Mouse (Mus musculus): ENCODE results near the gene Pcolce2. TPM values are rescaled to one million over a fixed set of nuclear protein-coding genes. Genes with fewer than 3 reads are reported as not detected.
A peak's percentile ranks its signal among the peaks of the same experiment; 100 is the strongest.

The Pcolce2 gene
- polyA plus RNA-seq, 1 experiment from 2014 or later = 0.88 TPM

GRCm38 (mm10) chr9:95668306-95668705 lies 30.9 kb downstream of the Pcolce2 start:
- Histone ChIP-seq H3K9ac (ENCODE audit: low read length) (no peak overlapping the region), H3K27me3 (ENCODE audit: control insufficient read depth, insufficient read depth, low read length) (no peaks in the 10 kb centered on the region), H3K9me3 (replicated peaks; ENCODE audit: control insufficient read depth, low read length) (no peaks in the 10 kb centered on the region), H3K36me3 (ENCODE audit: control insufficient read depth, insufficient read depth, low read length) (no peaks in the 10 kb centered on the region), H3K4me2 (ENCODE audit: low read depth, low read length) (no peak overlapping the region), H3K27ac (ENCODE audit: low read length) (no peak overlapping the region), H3K4me3 (replicated peaks; ENCODE audit: low read length) (no peak overlapping the region), H3K4me1 (ENCODE audit: control insufficient read depth, insufficient read depth, low read length) (peaks cover 6% of the 10 kb centered on the region; the same call in 1 of the 2 replicates)
- no peak for ATAC-seq (ENCODE audit: insufficient read depth, low FRiP score)
- 71% methylated on average over 5 of the region's 5 CpGs for WGBS

- no peaks in the 10 kb centered on the region for H3K36me3 ChIP-seq (ENCODE audit: control insufficient read depth, insufficient read depth, low read length)
- no peaks in the 10 kb centered on the region for H3K27me3 ChIP-seq (ENCODE audit: control insufficient read depth, insufficient read depth, low read length)
- no peak for ATAC-seq (ENCODE audit: insufficient read depth, low FRiP score)
- no peak overlapping the region for H3K27ac ChIP-seq (ENCODE audit: low read length)
- WGBS = 83% methylated on average over 3 of the region's 3 CpGs
- no peak overlapping the region for H3K4me3 ChIP-seq (replicated peaks; ENCODE audit: low read length)
- H3K4me1 ChIP-seq (ENCODE audit: control insufficient read depth, insufficient read depth, low read length) = peaks cover 6% of the 10 kb centered on the region; the same call in 1 of the 2 replicates
- no peaks in the 10 kb centered on the region for H3K9me3 ChIP-seq (replicated peaks; ENCODE audit: control insufficient read depth, low read length)
- no peak overlapping the region for H3K9ac ChIP-seq (ENCODE audit: low read length)
- no peak overlapping the region for H3K4me2 ChIP-seq (ENCODE audit: low read depth, low read length)
Observed at GRCm38 (mm10) chr9:95672331-95672730, 34.9 kb downstream of the Pcolce2 start.

GRCm38 (mm10) chr9:95672760-95673159 lies 35.4 kb downstream of the Pcolce2 start:
- Histone ChIP-seq H3K36me3 (ENCODE audit: control insufficient read depth, insufficient read depth, low read length) (no peaks in the 10 kb centered on the region), H3K9ac (ENCODE audit: low read length) (no peak overlapping the region), H3K4me3 (replicated peaks; ENCODE audit: low read length) (no peak overlapping the region), H3K27me3 (ENCODE audit: control insufficient read depth, insufficient read depth, low read length) (no peaks in the 10 kb centered on the region), H3K27ac (ENCODE audit: low read length) (no peak overlapping the region), H3K4me2 (ENCODE audit: low read depth, low read length) (no peak overlapping the region), H3K9me3 (replicated peaks; ENCODE audit: control insufficient read depth, low read length) (no peaks in the 10 kb centered on the region), H3K4me1 (ENCODE audit: control insufficient read depth, insufficient read depth, low read length) (peaks cover 6% of the 10 kb centered on the region; the same call in 1 of the 2 replicates)
- no peak for ATAC-seq (ENCODE audit: insufficient read depth, low FRiP score)
- 87% methylated on average over 6 of the region's 6 CpGs for WGBS

- Histone ChIP-seq H3K9me3 (replicated peaks; ENCODE audit: control insufficient read depth, low read length) (no peaks in the 10 kb centered on the region), H3K4me1 (ENCODE audit: control insufficient read depth, insufficient read depth, low read length) (peaks cover 6% of the 10 kb centered on the region; the same call in 1 of the 2 replicates), H3K4me2 (ENCODE audit: low read depth, low read length) (peak overlapping the region; percentile 31; the same call in 1 of the 2 replicates), H3K27me3 (ENCODE audit: control insufficient read depth, insufficient read depth, low read length) (no peaks in the 10 kb centered on the region), H3K36me3 (ENCODE audit: control insufficient read depth, insufficient read depth, low read length) (no peaks in the 10 kb centered on the region), H3K9ac (ENCODE audit: low read length) (no peak overlapping the region), H3K4me3 (replicated peaks; ENCODE audit: low read length) (no peak overlapping the region), H3K27ac (ENCODE audit: low read length) (peak overlapping the region; percentile 66; the same call in 1 of the 2 replicates)
- WGBS = 53% methylated on average over 9 of the region's 9 CpGs
- ATAC-seq (ENCODE audit: insufficient read depth, low FRiP score) = peak; percentile 25; the same call in 1 of the 2 replicates
Observed at GRCm38 (mm10) chr9:95675064-95675699, 37.8 kb downstream of the Pcolce2 start.

- Histone ChIP-seq H3K9ac (ENCODE audit: low read length) (no peak overlapping the region), H3K36me3 (ENCODE audit: control insufficient read depth, insufficient read depth, low read length) (no peaks in the 10 kb centered on the region), H3K4me1 (ENCODE audit: control insufficient read depth, insufficient read depth, low read length) (peaks cover 6% of the 10 kb centered on the region; the same call in 1 of the 2 replicates), H3K4me3 (replicated peaks; ENCODE audit: low read length) (no peak overlapping the region), H3K9me3 (replicated peaks; ENCODE audit: control insufficient read depth, low read length) (no peaks in the 10 kb centered on the region), H3K27me3 (ENCODE audit: control insufficient read depth, insufficient read depth, low read length) (no peaks in the 10 kb centered on the region), H3K27ac (ENCODE audit: low read length) (no peak overlapping the region), H3K4me2 (ENCODE audit: low read depth, low read length) (no peak overlapping the region)
- 89% methylated on average over 4 of the region's 4 CpGs for WGBS
- no peak for ATAC-seq (ENCODE audit: insufficient read depth, low FRiP score)
Observed at GRCm38 (mm10) chr9:95676021-95676420, 38.6 kb downstream of the Pcolce2 start.

GRCm38 (mm10) chr9:95679966-95680365 lies 42.6 kb downstream of the Pcolce2 start:
- no peak overlapping the region for H3K27ac ChIP-seq (ENCODE audit: low read length)
- H3K9me3 ChIP-seq (replicated peaks; ENCODE audit: control insufficient read depth, low read length) = no peaks in the 10 kb centered on the region
- H3K9ac ChIP-seq (ENCODE audit: low read length) = no peak overlapping the region
- ATAC-seq (ENCODE audit: insufficient read depth, low FRiP score) = no peak
- no peak overlapping the region for H3K4me3 ChIP-seq (replicated peaks; ENCODE audit: low read length)
- 59% methylated on average over 7 of the region's 7 CpGs for WGBS
- H3K4me1 ChIP-seq (ENCODE audit: control insufficient read depth, insufficient read depth, low read length) = peaks cover 3% of the 10 kb centered on the region; the same call in 1 of the 2 replicates
- H3K4me2 ChIP-seq (ENCODE audit: low read depth, low read length) = no peak overlapping the region
- no peaks in the 10 kb centered on the region for H3K36me3 ChIP-seq (ENCODE audit: control insufficient read depth, insufficient read depth, low read length)
- H3K27me3 ChIP-seq (ENCODE audit: control insufficient read depth, insufficient read depth, low read length) = no peaks in the 10 kb centered on the region

GRCm38 (mm10) chr9:95680691-95681090 lies 43.3 kb downstream of the Pcolce2 start:
- H3K36me3 ChIP-seq (ENCODE audit: control insufficient read depth, insufficient read depth, low read length) = no peaks in the 10 kb centered on the region
- ATAC-seq (ENCODE audit: insufficient read depth, low FRiP score) = no peak
- no peak overlapping the region for H3K27ac ChIP-seq (ENCODE audit: low read length)
- H3K27me3 ChIP-seq (ENCODE audit: control insufficient read depth, insufficient read depth, low read length) = no peaks in the 10 kb centered on the region
- no peaks in the 10 kb centered on the region for H3K9me3 ChIP-seq (replicated peaks; ENCODE audit: control insufficient read depth, low read length)
- H3K4me1 ChIP-seq (ENCODE audit: control insufficient read depth, insufficient read depth, low read length) = peaks cover under 1% of the 10 kb centered on the region; the same call in 1 of the 2 replicates
- no peak overlapping the region for H3K4me2 ChIP-seq (ENCODE audit: low read depth, low read length)
- H3K9ac ChIP-seq (ENCODE audit: low read length) = no peak overlapping the region
- no peak overlapping the region for H3K4me3 ChIP-seq (replicated peaks; ENCODE audit: low read length)
- WGBS = 88% methylated on average over 11 of the region's 11 CpGs

- no peaks in the 10 kb centered on the region for H3K4me1 ChIP-seq (ENCODE audit: control insufficient read depth, insufficient read depth, low read length)
- no peaks in the 10 kb centered on the region for H3K27me3 ChIP-seq (ENCODE audit: control insufficient read depth, insufficient read depth, low read length)
- H3K4me2 ChIP-seq (ENCODE audit: low read depth, low read length) = no peak overlapping the region
- no peaks in the 10 kb centered on the region for H3K9me3 ChIP-seq (replicated peaks; ENCODE audit: control insufficient read depth, low read length)
- 56% methylated on average over 11 of the region's 11 CpGs for WGBS
- ATAC-seq (ENCODE audit: insufficient read depth, low FRiP score) = no peak
- H3K9ac ChIP-seq (ENCODE audit: low read length) = no peak overlapping the region
- no peak overlapping the region for H3K27ac ChIP-seq (ENCODE audit: low read length)
- no peak overlapping the region for H3K4me3 ChIP-seq (replicated peaks; ENCODE audit: low read length)
- no peaks in the 10 kb centered on the region for H3K36me3 ChIP-seq (ENCODE audit: control insufficient read depth, insufficient read depth, low read length)
Observed at GRCm38 (mm10) chr9:95685660-95686440, 48.4 kb downstream of the Pcolce2 start.

- Histone ChIP-seq H3K4me1 (ENCODE audit: control insufficient read depth, insufficient read depth, low read length) (no peaks in the 10 kb centered on the region), H3K4me2 (ENCODE audit: low read depth, low read length) (no peak overlapping the region), H3K9ac (ENCODE audit: low read length) (no peak overlapping the region), H3K9me3 (replicated peaks; ENCODE audit: control insufficient read depth, low read length) (no peaks in the 10 kb centered on the region), H3K4me3 (replicated peaks; ENCODE audit: low read length) (no peak overlapping the region), H3K36me3 (ENCODE audit: control insufficient read depth, insufficient read depth, low read length) (no peaks in the 10 kb centered on the region), H3K27me3 (ENCODE audit: control insufficient read depth, insufficient read depth, low read length) (no peaks in the 10 kb centered on the region), H3K27ac (ENCODE audit: low read length) (no peak overlapping the region)
- no peak for ATAC-seq (ENCODE audit: insufficient read depth, low FRiP score)
- 55% methylated on average over 3 of the region's 3 CpGs for WGBS
Observed at GRCm38 (mm10) chr9:95688064-95688463, 50.7 kb downstream of the Pcolce2 start.
